Mouse (Mus musculus): Measurements from ENCODE around the gene Ifit1. TPM values are rescaled to one million over a fixed set of nuclear protein-coding genes. Genes with fewer than 3 reads are reported as not detected.
A peak's percentile ranks its signal among the peaks of the same experiment; 100 is the strongest.

Ifit1 gene
- polyA plus RNA-seq, 1 experiment from 2014 or later: not detected

GRCm38 (mm10) chr19:34666127-34666526 is 25.5 kb downstream of the Ifit1 start:
- Histone ChIP-seq H3K36me3 (replicated peaks) (no peaks in the 10 kb centered on the region), H3K4me1 (peaks cover 6% of the 10 kb centered on the region), H3K27ac (no peak overlapping the region), H3K4me3 (no peak overlapping the region), H3K27me3 (ENCODE audit: poor library complexity, severe bottlenecking) (no peaks in the 10 kb centered on the region), H3K9me3 (no peaks in the 10 kb centered on the region)
- 2% methylated on average over 5 of the region's 5 CpGs for WGBS
- DNase-seq (ENCODE audit: extremely low spot score, low spot score): peak; percentile 48

GRCm38 (mm10) chr19:34673476-34673875 is 32.8 kb downstream of the Ifit1 start:
- Histone ChIP-seq H3K36me3 (replicated peaks) (no peaks in the 10 kb centered on the region), H3K9me3 (no peaks in the 10 kb centered on the region), H3K4me3 (no peak overlapping the region), H3K4me1 (no peaks in the 10 kb centered on the region), H3K27ac (no peak overlapping the region), H3K27me3 (ENCODE audit: poor library complexity, severe bottlenecking) (no peaks in the 10 kb centered on the region)
- 66% methylated on average over 7 of the region's 7 CpGs for WGBS
- DNase-seq (ENCODE audit: extremely low spot score, low spot score): no peak

- H3K27ac ChIP-seq: no peak overlapping the region
- 89% methylated on average over 4 of the region's 4 CpGs for WGBS
- H3K27me3 ChIP-seq (ENCODE audit: poor library complexity, severe bottlenecking): no peaks in the 10 kb centered on the region
- no peaks in the 10 kb centered on the region for H3K4me1 ChIP-seq
- no peaks in the 10 kb centered on the region for H3K36me3 ChIP-seq (replicated peaks)
- no peak for DNase-seq (ENCODE audit: extremely low spot score, low spot score)
- H3K4me3 ChIP-seq: no peak overlapping the region
- H3K9me3 ChIP-seq: no peaks in the 10 kb centered on the region
These were observed 37.8 kb downstream of the Ifit1 start for GRCm38 (mm10) chr19:34678428-34678827.

GRCm38 (mm10) chr19:34684857-34685256 is 44.2 kb downstream of the Ifit1 start:
- H3K27me3 ChIP-seq (ENCODE audit: poor library complexity, severe bottlenecking): no peaks in the 10 kb centered on the region
- no peak for DNase-seq (ENCODE audit: extremely low spot score, low spot score)
- H3K9me3 ChIP-seq: no peaks in the 10 kb centered on the region
- WGBS: 49% methylated on average over 1 of the region's 1 CpGs
- H3K4me1 ChIP-seq: no peaks in the 10 kb centered on the region
- no peaks in the 10 kb centered on the region for H3K36me3 ChIP-seq (replicated peaks)
- H3K4me3 ChIP-seq: no peak overlapping the region
- no peak overlapping the region for H3K27ac ChIP-seq

- Histone ChIP-seq H3K9me3 (no peaks in the 10 kb centered on the region), H3K4me3 (no peak overlapping the region), H3K4me1 (no peaks in the 10 kb centered on the region), H3K36me3 (replicated peaks) (no peaks in the 10 kb centered on the region), H3K27me3 (ENCODE audit: poor library complexity, severe bottlenecking) (no peaks in the 10 kb centered on the region), H3K27ac (no peak overlapping the region)
- DNase-seq (ENCODE audit: extremely low spot score, low spot score): no peak
- 95% methylated on average over 1 of the region's 1 CpGs for WGBS
These were observed 44.9 kb downstream of the Ifit1 start for GRCm38 (mm10) chr19:34685530-34685929.

- no peaks in the 10 kb centered on the region for H3K27me3 ChIP-seq (ENCODE audit: poor library complexity, severe bottlenecking)
- no peaks in the 10 kb centered on the region for H3K9me3 ChIP-seq
- H3K27ac ChIP-seq: no peak overlapping the region
- H3K36me3 ChIP-seq (replicated peaks): no peaks in the 10 kb centered on the region
- no peaks in the 10 kb centered on the region for H3K4me1 ChIP-seq
- H3K4me3 ChIP-seq: no peak overlapping the region
- DNase-seq (ENCODE audit: extremely low spot score, low spot score): no peak
- 85% methylated on average over 6 of the region's 6 CpGs for WGBS
These were observed 50.7 kb downstream of the Ifit1 start for GRCm38 (mm10) chr19:34691402-34691801.

GRCm38 (mm10) chr19:34696352-34696986 is 55.8 kb downstream of the Ifit1 start:
- Histone ChIP-seq H3K4me1 (no peaks in the 10 kb centered on the region), H3K36me3 (replicated peaks) (no peaks in the 10 kb centered on the region), H3K9me3 (no peaks in the 10 kb centered on the region), H3K27ac (no peak overlapping the region), H3K27me3 (ENCODE audit: poor library complexity, severe bottlenecking) (no peaks in the 10 kb centered on the region), H3K4me3 (no peak overlapping the region)
- 92% methylated on average over 8 of the region's 8 CpGs for WGBS
- DNase-seq (ENCODE audit: extremely low spot score, low spot score): no peak

GRCm38 (mm10) chr19:34697461-34697860 is 56.8 kb downstream of the Ifit1 start:
- Histone ChIP-seq H3K36me3 (replicated peaks) (no peaks in the 10 kb centered on the region), H3K4me1 (no peaks in the 10 kb centered on the region), H3K4me3 (no peak overlapping the region), H3K9me3 (no peaks in the 10 kb centered on the region), H3K27ac (no peak overlapping the region), H3K27me3 (ENCODE audit: poor library complexity, severe bottlenecking) (no peaks in the 10 kb centered on the region)
- DNase-seq (ENCODE audit: extremely low spot score, low spot score): no peak
- 83% methylated on average over 2 of the region's 2 CpGs for WGBS

GRCm38 (mm10) chr19:34698432-34698831 is 57.8 kb downstream of the Ifit1 start:
- H3K36me3 ChIP-seq (replicated peaks): no peaks in the 10 kb centered on the region
- WGBS: 90% methylated on average over 3 of the region's 3 CpGs
- H3K9me3 ChIP-seq: no peaks in the 10 kb centered on the region
- no peaks in the 10 kb centered on the region for H3K27me3 ChIP-seq (ENCODE audit: poor library complexity, severe bottlenecking)
- DNase-seq (ENCODE audit: extremely low spot score, low spot score): no peak
- H3K27ac ChIP-seq: no peak overlapping the region
- no peaks in the 10 kb centered on the region for H3K4me1 ChIP-seq
- H3K4me3 ChIP-seq: no peak overlapping the region

- Histone ChIP-seq H3K27ac (no peak overlapping the region), H3K4me1 (no peaks in the 10 kb centered on the region), H3K27me3 (ENCODE audit: poor library complexity, severe bottlenecking) (no peaks in the 10 kb centered on the region), H3K4me3 (no peak overlapping the region), H3K36me3 (replicated peaks) (no peaks in the 10 kb centered on the region), H3K9me3 (no peaks in the 10 kb centered on the region)
- 67% methylated on average over 1 of the region's 1 CpGs for WGBS
- DNase-seq (ENCODE audit: extremely low spot score, low spot score): no peak
These were observed 58.2 kb downstream of the Ifit1 start for GRCm38 (mm10) chr19:34698852-34699251.

GRCm38 (mm10) chr19:34699300-34699699 is 58.6 kb downstream of the Ifit1 start:
- Histone ChIP-seq H3K4me1 (no peaks in the 10 kb centered on the region), H3K27me3 (ENCODE audit: poor library complexity, severe bottlenecking) (no peaks in the 10 kb centered on the region), H3K9me3 (no peaks in the 10 kb centered on the region), H3K36me3 (replicated peaks) (no peaks in the 10 kb centered on the region), H3K27ac (no peak overlapping the region), H3K4me3 (no peak overlapping the region)
- 67% methylated on average over 2 of the region's 2 CpGs for WGBS
- DNase-seq (ENCODE audit: extremely low spot score, low spot score): no peak
